Mouse (Mus musculus): Measurements from ENCODE around the gene Ociad1. TPM values are rescaled to one million over a fixed set of nuclear protein-coding genes. Genes with fewer than 3 reads are reported as not detected.
"Not testable (repeated sequence)": the region's sequence is repeated elsewhere in the genome, so short reads cannot be mapped to it uniquely, and the experiment has no call there.

Ociad1 gene
- polyA plus RNA-seq, 1 experiment from 2014 or later = 323 TPM

- Histone ChIP-seq H3K9ac (replicated peaks; ENCODE audit: low read depth, low read length) (no peak overlapping the region), H3K27ac (ENCODE audit: low read length) (no peak overlapping the region), H3K4me1 (replicated peaks; ENCODE audit: control insufficient read depth, insufficient read depth, low read length) (no peaks in the 10 kb centered on the region), H3K4me2 (ENCODE audit: low read length) (no peak overlapping the region), H3K27me3 (replicated peaks; ENCODE audit: control insufficient read depth, insufficient read depth, low read length) (no peaks in the 10 kb centered on the region), H3K36me3 (ENCODE audit: control insufficient read depth, insufficient read depth) (peaks cover 16% of the 10 kb centered on the region), H3K9me3 (ENCODE audit: control insufficient read depth, low read length) (no peaks in the 10 kb centered on the region), H3K4me3 (replicated peaks; ENCODE audit: low read length) (no peak overlapping the region)
- 92% methylated on average over 5 of the region's 5 CpGs for WGBS
- ATAC-seq = no peak
These were observed 26.7 kb downstream of the Ociad1 start for GRCm38 (mm10) chr5:73319306-73319705.

- WGBS = 93% methylated on average over 1 of the region's 1 CpGs
- not testable (repeated sequence) for H3K4me2 ChIP-seq (ENCODE audit: low read length); H3K36me3 ChIP-seq (ENCODE audit: control insufficient read depth, insufficient read depth); H3K4me1 ChIP-seq (replicated peaks; ENCODE audit: control insufficient read depth, insufficient read depth, low read length); ATAC-seq; H3K27me3 ChIP-seq (replicated peaks; ENCODE audit: control insufficient read depth, insufficient read depth, low read length); H3K27ac ChIP-seq (ENCODE audit: low read length); H3K9me3 ChIP-seq (ENCODE audit: control insufficient read depth, low read length); H3K9ac ChIP-seq (replicated peaks; ENCODE audit: low read depth, low read length); H3K4me3 ChIP-seq (replicated peaks; ENCODE audit: low read length)
These were observed 30.1 kb downstream of the Ociad1 start for GRCm38 (mm10) chr5:73322684-73323083.

- Histone ChIP-seq H3K4me3 (replicated peaks; ENCODE audit: low read length) (no peak overlapping the region), H3K27me3 (replicated peaks; ENCODE audit: control insufficient read depth, insufficient read depth, low read length) (no peaks in the 10 kb centered on the region), H3K9ac (replicated peaks; ENCODE audit: low read depth, low read length) (no peak overlapping the region), H3K4me2 (ENCODE audit: low read length) (no peak overlapping the region), H3K27ac (ENCODE audit: low read length) (no peak overlapping the region), H3K4me1 (replicated peaks; ENCODE audit: control insufficient read depth, insufficient read depth, low read length) (no peaks in the 10 kb centered on the region), H3K9me3 (ENCODE audit: control insufficient read depth, low read length) (no peaks in the 10 kb centered on the region), H3K36me3 (ENCODE audit: control insufficient read depth, insufficient read depth) (0 out of 2 replicates have a peak, but pooled peaks cover 2% of the 10 kb centered on the region)
- ATAC-seq = no peak
- 89% methylated on average over 5 of the region's 5 CpGs for WGBS
These were observed 31.0 kb downstream of the Ociad1 start for GRCm38 (mm10) chr5:73323602-73324001.

- Histone ChIP-seq H3K4me1 (replicated peaks; ENCODE audit: control insufficient read depth, insufficient read depth, low read length) (no peaks in the 10 kb centered on the region), H3K36me3 (ENCODE audit: control insufficient read depth, insufficient read depth) (0 out of 2 replicates have a peak, but pooled peaks cover 2% of the 10 kb centered on the region), H3K9ac (replicated peaks; ENCODE audit: low read depth, low read length) (no peak overlapping the region), H3K9me3 (ENCODE audit: control insufficient read depth, low read length) (no peaks in the 10 kb centered on the region), H3K4me3 (replicated peaks; ENCODE audit: low read length) (no peak overlapping the region), H3K27me3 (replicated peaks; ENCODE audit: control insufficient read depth, insufficient read depth, low read length) (no peaks in the 10 kb centered on the region), H3K4me2 (ENCODE audit: low read length) (no peak overlapping the region), H3K27ac (ENCODE audit: low read length) (no peak overlapping the region)
- ATAC-seq = no peak
- WGBS = 91% methylated on average over 8 of the region's 8 CpGs
These were observed 32.1 kb downstream of the Ociad1 start for GRCm38 (mm10) chr5:73324526-73325170.

GRCm38 (mm10) chr5:73331002-73331401, 38.4 kb downstream of the Ociad1 start:
- Histone ChIP-seq H3K4me3 (replicated peaks; ENCODE audit: low read length) (no peak overlapping the region), H3K9me3 (ENCODE audit: control insufficient read depth, low read length) (no peaks in the 10 kb centered on the region), H3K27me3 (replicated peaks; ENCODE audit: control insufficient read depth, insufficient read depth, low read length) (no peaks in the 10 kb centered on the region), H3K4me1 (replicated peaks; ENCODE audit: control insufficient read depth, insufficient read depth, low read length) (no peaks in the 10 kb centered on the region), H3K27ac (ENCODE audit: low read length) (no peak overlapping the region), H3K4me2 (ENCODE audit: low read length) (no peak overlapping the region), H3K9ac (replicated peaks; ENCODE audit: low read depth, low read length) (no peak overlapping the region), H3K36me3 (ENCODE audit: control insufficient read depth, insufficient read depth) (0 out of 2 replicates have a peak, but pooled peaks cover 2% of the 10 kb centered on the region)
- WGBS = 61% methylated on average over 4 of the region's 4 CpGs
- ATAC-seq = no peak

- no peak for ATAC-seq
- no peaks in the 10 kb centered on the region for H3K27me3 ChIP-seq (replicated peaks; ENCODE audit: control insufficient read depth, insufficient read depth, low read length)
- no peak overlapping the region for H3K4me2 ChIP-seq (ENCODE audit: low read length)
- H3K27ac ChIP-seq (ENCODE audit: low read length) = no peak overlapping the region
- no peaks in the 10 kb centered on the region for H3K9me3 ChIP-seq (ENCODE audit: control insufficient read depth, low read length)
- no peak overlapping the region for H3K4me3 ChIP-seq (replicated peaks; ENCODE audit: low read length)
- WGBS = 93% methylated on average over 5 of the region's 5 CpGs
- H3K36me3 ChIP-seq (ENCODE audit: control insufficient read depth, insufficient read depth) = no peaks in the 10 kb centered on the region
- peaks cover 6% of the 10 kb centered on the region for H3K4me1 ChIP-seq (replicated peaks; ENCODE audit: control insufficient read depth, insufficient read depth, low read length)
- H3K9ac ChIP-seq (replicated peaks; ENCODE audit: low read depth, low read length) = no peak overlapping the region
These were observed 43.9 kb downstream of the Ociad1 start for GRCm38 (mm10) chr5:73336448-73336847.

- Histone ChIP-seq H3K36me3 (ENCODE audit: control insufficient read depth, insufficient read depth) (no peaks in the 10 kb centered on the region), H3K4me1 (replicated peaks; ENCODE audit: control insufficient read depth, insufficient read depth, low read length) (peaks cover 6% of the 10 kb centered on the region), H3K4me3 (replicated peaks; ENCODE audit: low read length) (peak overlapping the region; percentile 59), H3K27me3 (replicated peaks; ENCODE audit: control insufficient read depth, insufficient read depth, low read length) (no peaks in the 10 kb centered on the region), H3K27ac (ENCODE audit: low read length) (peak overlapping the region; percentile 39; the same call in 1 of the 2 replicates), H3K9ac (replicated peaks; ENCODE audit: low read depth, low read length) (peak overlapping the region; percentile 79), H3K4me2 (ENCODE audit: low read length) (peak overlapping the region; percentile 89), H3K9me3 (ENCODE audit: control insufficient read depth, low read length) (no peaks in the 10 kb centered on the region)
- peak; percentile 80 for ATAC-seq
- WGBS = 4% methylated on average over 34 of the region's 41 CpGs
These were observed 45.6 kb downstream of the Ociad1 start for GRCm38 (mm10) chr5:73337961-73338831.

GRCm38 (mm10) chr5:73338832-73339163, 46.2 kb downstream of the Ociad1 start:
- Histone ChIP-seq H3K9ac (replicated peaks; ENCODE audit: low read depth, low read length) (peak overlapping the region; percentile 79), H3K27me3 (replicated peaks; ENCODE audit: control insufficient read depth, insufficient read depth, low read length) (no peaks in the 10 kb centered on the region), H3K27ac (ENCODE audit: low read length) (no peak overlapping the region; the same call in 1 of the 2 replicates), H3K4me1 (replicated peaks; ENCODE audit: control insufficient read depth, insufficient read depth, low read length) (peaks cover 6% of the 10 kb centered on the region), H3K9me3 (ENCODE audit: control insufficient read depth, low read length) (no peaks in the 10 kb centered on the region), H3K36me3 (ENCODE audit: control insufficient read depth, insufficient read depth) (no peaks in the 10 kb centered on the region), H3K4me3 (replicated peaks; ENCODE audit: low read length) (peak overlapping the region; percentile 59), H3K4me2 (ENCODE audit: low read length) (peak overlapping the region; percentile 89)
- WGBS = 34% methylated on average over 14 of the region's 14 CpGs
- ATAC-seq = peak; percentile 69

- no peak for ATAC-seq
- no peak overlapping the region for H3K4me3 ChIP-seq (replicated peaks; ENCODE audit: low read length)
- WGBS = 89% methylated on average over 9 of the region's 9 CpGs
These were observed 47.5 kb downstream of the Ociad1 start for GRCm38 (mm10) chr5:73339779-73340722.

More at GRCm38 (mm10) chr5:73339779-73340722, 47.5 kb downstream of the Ociad1 start:
- Histone ChIP-seq H3K27me3 (replicated peaks; ENCODE audit: control insufficient read depth, insufficient read depth, low read length) (no peaks in the 10 kb centered on the region), H3K27ac (ENCODE audit: low read length) (no peak overlapping the region), H3K36me3 (ENCODE audit: control insufficient read depth, insufficient read depth) (no peaks in the 10 kb centered on the region), H3K4me1 (replicated peaks; ENCODE audit: control insufficient read depth, insufficient read depth, low read length) (peaks cover 6% of the 10 kb centered on the region), H3K9ac (replicated peaks; ENCODE audit: low read depth, low read length) (no peak overlapping the region), H3K4me2 (ENCODE audit: low read length) (no peak overlapping the region), H3K9me3 (ENCODE audit: control insufficient read depth, low read length) (no peaks in the 10 kb centered on the region)
